Mouse (Mus musculus) neural tube, embryonic 13.5 days (tissue): ENCODE measurements at regions not wholly inside any gene's neighbourhood (a gene's known extent, or its start where the extent isn't known, plus 50 kb on each side); places are given as distances from the start of the nearest gene placed in this dataset.

ENCODE experiments used
- ATAC-seq: fragments of 200-750 bp; cut with Nextera tagmentation; 2 replicates; pipeline ENCODE4 v1.8.0; 2017; ENCODE audit warnings: low read depth, mild to moderate bottlenecking, moderate TSS enrichment, moderate library complexity
- H3K27ac ChIP-seq: fragments of 300-500 bp; sonication (generic); replicated peaks from 2 replicates; pipeline ENCODE4 v1.5.1; 2015; ENCODE audit warnings: moderate library complexity, mild to moderate bottlenecking, inconsistent platforms
- H3K27me3 ChIP-seq: fragments of 300-500 bp; sonication (generic); 2 replicates; pipeline ENCODE4 v1.6.1; 2015; ENCODE audit warnings: mild to moderate bottlenecking, inconsistent platforms
- H3K36me3 ChIP-seq: fragments of 300-500 bp; sonication (generic); 2 replicates; pipeline ENCODE4 v1.6.1; 2015; ENCODE audit warnings: mild to moderate bottlenecking, inconsistent platforms
- H3K4me1 ChIP-seq: fragments of 300-500 bp; sonication (generic); replicated peaks from 2 replicates; pipeline ENCODE4 v1.6.1; 2015; ENCODE audit warnings: inconsistent platforms
- H3K4me2 ChIP-seq: fragments of 300-500 bp; sonication (generic); 2 replicates; pipeline ENCODE4 v1.6.1; 2015; ENCODE audit warnings: inconsistent platforms, mild to moderate bottlenecking, moderate library complexity
- H3K4me3 ChIP-seq: fragments of 300-500 bp; sonication (generic); 2 replicates; pipeline ENCODE4 v1.5.1; 2015; ENCODE audit warnings: mild to moderate bottlenecking, inconsistent platforms
- H3K9ac ChIP-seq: fragments of 300-500 bp; sonication (generic); 2 replicates; pipeline ENCODE4 v1.6.1; 2015; ENCODE audit warnings: moderate library complexity, mild to moderate bottlenecking, inconsistent platforms
- H3K9me3 ChIP-seq: fragments of 300-500 bp; sonication (generic); 2 replicates; pipeline ENCODE4 v1.6.1; 2016; ENCODE audit warnings: inconsistent platforms
- WGBS: fragments of 180-500 bp; shearing (Covaris S2); methylation state at CpG from one replicate; pipeline ENCODE4 v1.1.7; 2015; 5-methylcytosine and 5-hydroxymethylcytosine counted together

- Histone ChIP-seq H3K9ac (no peak overlapping the region), H3K4me1 (peaks cover 6% of the 10 kb centered on the region; the same call in 1 of the 2 replicates), H3K27me3 (no peaks in the 10 kb centered on the region), H3K4me2 (no peak overlapping the region), H3K36me3 (no peaks in the 10 kb centered on the region), H3K4me3 (no peak overlapping the region), H3K27ac (no peak overlapping the region), H3K9me3 (no peaks in the 10 kb centered on the region)
- ATAC-seq, result peak; percentile 66; the same call in 1 of the 2 replicates
- WGBS, result 28% methylated on average over 2 of the region's 2 CpGs
These were observed 217.6 kb downstream of the Gm11077 start for GRCm38 (mm10) chr6:140946720-140947119.

DNA sequence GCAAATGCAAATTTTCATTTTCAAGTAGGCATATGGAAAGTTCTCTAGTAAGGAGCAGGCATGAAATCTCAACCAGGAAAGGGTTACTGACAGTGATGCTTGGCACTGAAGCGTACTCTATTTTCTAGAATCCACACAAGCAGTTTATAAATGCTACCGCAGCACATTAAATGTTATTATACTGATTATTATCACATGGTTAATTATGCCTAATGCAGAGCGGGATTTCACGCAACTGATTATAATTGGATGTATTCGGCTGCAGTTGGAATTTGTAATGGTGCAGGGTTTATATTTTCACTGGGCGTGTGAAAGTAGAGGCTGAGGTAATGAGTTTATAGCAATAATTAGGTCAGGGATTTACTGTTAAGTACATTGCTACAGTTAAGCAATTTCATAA is 221.4 kb downstream of the Gm11077 start:
- no peak overlapping the region for H3K9ac ChIP-seq
- H3K27me3 ChIP-seq, result no peaks in the 10 kb centered on the region
- H3K9me3 ChIP-seq, result no peaks in the 10 kb centered on the region
- no peak overlapping the region for H3K27ac ChIP-seq
- ATAC-seq, result peak; percentile 73
- H3K36me3 ChIP-seq, result no peaks in the 10 kb centered on the region
- peaks cover 6% of the 10 kb centered on the region; the same call in 1 of the 2 replicates for H3K4me1 ChIP-seq
- H3K4me3 ChIP-seq, result no peak overlapping the region
- H3K4me2 ChIP-seq, result no peak overlapping the region
- WGBS, result 50% methylated on average over 6 of the region's 6 CpGs

GRCm38 (mm10) chr6:140953256-140953655 is 224.2 kb downstream of the Gm11077 start:
- Histone ChIP-seq H3K27ac (no peak overlapping the region), H3K9me3 (no peaks in the 10 kb centered on the region), H3K36me3 (no peaks in the 10 kb centered on the region), H3K4me2 (no peak overlapping the region), H3K4me3 (no peak overlapping the region), H3K9ac (no peak overlapping the region), H3K27me3 (no peaks in the 10 kb centered on the region), H3K4me1 (peaks cover 6% of the 10 kb centered on the region)
- no peak for ATAC-seq

DNA sequence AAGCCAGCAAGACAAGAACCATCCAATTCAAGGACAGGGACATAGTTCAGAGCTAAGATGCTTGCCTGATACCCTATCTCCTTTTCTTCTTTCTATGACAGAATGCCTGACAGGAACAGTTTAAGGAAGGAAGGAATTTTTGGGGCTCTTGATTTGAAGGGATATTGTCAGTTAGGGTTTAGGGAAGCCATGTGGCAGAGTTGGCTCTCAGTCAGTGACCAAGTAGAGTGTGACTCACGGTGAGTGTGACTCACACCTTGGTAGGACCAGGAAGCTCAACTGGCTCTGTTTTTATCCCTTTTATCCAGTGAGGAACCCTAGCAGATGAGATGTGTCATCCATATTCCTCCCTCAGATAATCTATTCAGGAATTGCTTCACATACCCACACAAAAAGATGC is 224.6 kb downstream of the Gm11077 start:
- no peaks in the 10 kb centered on the region for H3K36me3 ChIP-seq
- no peaks in the 10 kb centered on the region for H3K27me3 ChIP-seq
- H3K9ac ChIP-seq, result no peak overlapping the region
- no peak for ATAC-seq
- WGBS, result 85% methylated on average over 1 of the region's 1 CpGs
- H3K4me3 ChIP-seq, result no peak overlapping the region
- H3K4me1 ChIP-seq, result peaks cover 6% of the 10 kb centered on the region
- no peak overlapping the region for H3K27ac ChIP-seq
- H3K4me2 ChIP-seq, result no peak overlapping the region
- H3K9me3 ChIP-seq, result no peaks in the 10 kb centered on the region

- Histone ChIP-seq H3K4me2 (no peak overlapping the region), H3K9me3 (no peaks in the 10 kb centered on the region), H3K9ac (no peak overlapping the region), H3K36me3 (no peaks in the 10 kb centered on the region), H3K4me3 (no peak overlapping the region), H3K27ac (peak overlapping the region; percentile 38; the same call in 1 of the 2 replicates), H3K27me3 (no peaks in the 10 kb centered on the region), H3K4me1 (peaks cover 6% of the 10 kb centered on the region)
- no peak for ATAC-seq
- WGBS, result 63% methylated on average over 13 of the region's 13 CpGs
These were observed 226.9 kb downstream of the Gm11077 start for GRCm38 (mm10) chr6:140955751-140956521.

DNA sequence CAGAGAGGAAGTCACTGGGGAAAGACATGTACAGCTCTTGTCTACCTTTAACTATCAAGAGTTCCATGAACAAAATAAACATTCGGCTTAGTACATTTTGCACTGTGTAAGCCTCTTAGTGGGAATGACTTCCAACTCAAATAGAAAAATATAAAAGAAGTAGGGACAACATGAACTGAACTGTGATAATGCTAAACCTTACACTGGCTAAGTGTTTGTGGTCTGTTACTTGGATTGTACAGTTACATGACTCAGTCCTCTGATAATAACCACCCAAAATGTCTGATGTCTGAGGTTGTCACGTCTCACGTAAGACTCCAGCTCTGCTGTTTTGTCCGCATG is 227.4 kb downstream of the Gm11077 start:
- WGBS, result 93% methylated on average over 4 of the region's 4 CpGs

DNA sequence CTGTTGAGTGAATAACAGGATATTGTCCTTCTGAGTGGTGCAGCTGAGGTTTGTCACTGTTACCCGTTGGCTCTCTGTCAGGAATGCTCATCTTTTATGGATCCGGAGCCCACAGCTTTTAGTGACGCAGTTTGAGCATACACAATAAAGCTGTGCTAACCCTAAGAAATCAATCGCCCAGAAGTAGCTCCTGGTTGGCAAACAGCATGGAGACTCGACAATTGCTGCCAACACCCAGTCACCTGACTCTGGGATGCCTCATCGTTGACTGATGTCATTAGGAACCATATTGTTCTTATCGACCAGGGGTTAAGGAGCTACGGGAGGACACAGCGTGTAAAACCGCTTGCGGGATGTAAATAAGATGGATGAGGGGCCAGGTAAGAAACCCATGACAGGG is 232.9 kb downstream of the Gm11077 start:
- Histone ChIP-seq H3K27me3 (no peaks in the 10 kb centered on the region), H3K9ac (no peak overlapping the region)
- 46% methylated on average over 11 of the region's 11 CpGs for WGBS

More for the DNA sequence above, 227.4 kb downstream of the Gm11077 start:
- H3K36me3 ChIP-seq, result no peaks in the 10 kb centered on the region
- H3K4me3 ChIP-seq, result no peak overlapping the region
- H3K9ac ChIP-seq, result no peak overlapping the region
- H3K4me1 ChIP-seq, result peaks cover 6% of the 10 kb centered on the region
- H3K4me2 ChIP-seq, result no peak overlapping the region
- H3K9me3 ChIP-seq, result no peaks in the 10 kb centered on the region
- ATAC-seq, result no peak
- H3K27ac ChIP-seq, result no peak overlapping the region
- H3K27me3 ChIP-seq, result no peaks in the 10 kb centered on the region

GRCm38 (mm10) chr6:140962563-140962962 is 233.5 kb downstream of the Gm11077 start:
- H3K27ac ChIP-seq, result 0 out of 2 replicates have a peak overlapping the region, but pooled peaks have one; percentile 2
- no peaks in the 10 kb centered on the region for H3K9me3 ChIP-seq
- 22% methylated on average over 4 of the region's 4 CpGs for WGBS
- no peak overlapping the region for H3K9ac ChIP-seq
- no peaks in the 10 kb centered on the region for H3K27me3 ChIP-seq
- peak overlapping the region; percentile 28; the same call in 1 of the 2 replicates for H3K4me2 ChIP-seq
- no peak; the same call in 1 of the 2 replicates for ATAC-seq
- no peaks in the 10 kb centered on the region for H3K36me3 ChIP-seq
- no peak overlapping the region for H3K4me3 ChIP-seq
- peaks cover 15% of the 10 kb centered on the region for H3K4me1 ChIP-seq

More for the DNA sequence above, 232.9 kb downstream of the Gm11077 start:
- peaks cover 15% of the 10 kb centered on the region for H3K4me1 ChIP-seq
- no peaks in the 10 kb centered on the region for H3K9me3 ChIP-seq
- H3K27ac ChIP-seq, result no peak overlapping the region
- peak; percentile 60 for ATAC-seq
- H3K4me2 ChIP-seq, result peak overlapping the region; percentile 28
- H3K36me3 ChIP-seq, result no peaks in the 10 kb centered on the region
- H3K4me3 ChIP-seq, result no peak overlapping the region

GRCm38 (mm10) chr6:140973732-140974131 is 244.6 kb downstream of the Gm11077 start:
- Histone ChIP-seq H3K9me3 (no peaks in the 10 kb centered on the region), H3K4me1 (peaks cover 10% of the 10 kb centered on the region; the same call in 1 of the 2 replicates), H3K27me3 (no peaks in the 10 kb centered on the region), H3K9ac (no peak overlapping the region), H3K27ac (no peak overlapping the region), H3K4me3 (no peak overlapping the region), H3K36me3 (no peaks in the 10 kb centered on the region), H3K4me2 (no peak overlapping the region)
- WGBS, result 54% methylated on average over 6 of the region's 6 CpGs
- no peak; the same call in 1 of the 2 replicates for ATAC-seq

DNA sequence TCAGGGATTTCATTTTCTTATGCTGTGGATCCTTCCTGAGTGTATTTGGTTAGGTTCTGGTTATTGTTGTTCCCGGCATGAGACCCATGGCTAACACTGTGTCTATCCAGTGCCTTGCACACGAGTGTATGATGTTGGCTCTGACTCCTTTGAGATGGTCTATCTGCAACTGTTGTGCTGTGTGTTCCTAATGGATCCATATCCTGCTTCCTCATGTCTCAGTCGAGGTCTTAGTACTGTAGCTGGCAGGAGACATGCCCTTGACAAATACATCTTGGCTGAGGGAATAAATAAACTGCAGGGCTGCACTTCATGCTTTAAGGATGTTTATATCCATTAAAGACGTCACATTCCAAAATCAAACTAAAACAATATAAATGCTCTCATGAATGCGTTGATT is 247.9 kb downstream of the Gm11077 start:
- H3K9me3 ChIP-seq, result no peaks in the 10 kb centered on the region
- WGBS, result 85% methylated on average over 5 of the region's 5 CpGs
- no peak for ATAC-seq
- H3K9ac ChIP-seq, result no peak overlapping the region
- no peak overlapping the region for H3K27ac ChIP-seq
- no peaks in the 10 kb centered on the region for H3K36me3 ChIP-seq
- H3K4me3 ChIP-seq, result no peak overlapping the region
- peaks cover 10% of the 10 kb centered on the region; the same call in 1 of the 2 replicates for H3K4me1 ChIP-seq
- H3K4me2 ChIP-seq, result no peak overlapping the region
- no peaks in the 10 kb centered on the region for H3K27me3 ChIP-seq

DNA sequence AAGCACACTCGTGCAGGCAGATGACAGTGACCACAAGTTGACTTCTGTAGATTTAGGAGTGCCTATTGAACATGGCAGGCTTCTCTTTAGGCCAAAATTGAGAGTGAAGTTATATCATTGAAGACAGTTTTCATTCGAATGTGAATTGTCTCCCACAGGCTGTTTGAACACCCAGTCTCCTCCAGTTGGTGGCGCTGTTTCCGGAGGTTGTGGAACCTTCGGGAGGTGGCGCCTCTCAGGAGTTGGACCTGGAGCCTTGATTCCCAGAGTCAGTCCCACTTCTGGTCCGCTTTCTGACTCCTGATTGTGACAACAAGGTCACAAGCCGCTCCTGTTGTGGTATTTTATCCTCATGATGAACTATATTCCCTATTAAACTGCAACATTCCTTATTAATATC is 254.5 kb downstream of the Gm11077 start:
- Histone ChIP-seq H3K4me3 (no peak overlapping the region), H3K27ac (no peak overlapping the region), H3K9ac (no peak overlapping the region), H3K27me3 (no peaks in the 10 kb centered on the region), H3K4me2 (no peak overlapping the region), H3K36me3 (no peaks in the 10 kb centered on the region), H3K4me1 (no peaks in the 10 kb centered on the region), H3K9me3 (no peaks in the 10 kb centered on the region; the same call in 1 of the 2 replicates)
- 92% methylated on average over 8 of the region's 8 CpGs for WGBS
- no peak for ATAC-seq

DNA sequence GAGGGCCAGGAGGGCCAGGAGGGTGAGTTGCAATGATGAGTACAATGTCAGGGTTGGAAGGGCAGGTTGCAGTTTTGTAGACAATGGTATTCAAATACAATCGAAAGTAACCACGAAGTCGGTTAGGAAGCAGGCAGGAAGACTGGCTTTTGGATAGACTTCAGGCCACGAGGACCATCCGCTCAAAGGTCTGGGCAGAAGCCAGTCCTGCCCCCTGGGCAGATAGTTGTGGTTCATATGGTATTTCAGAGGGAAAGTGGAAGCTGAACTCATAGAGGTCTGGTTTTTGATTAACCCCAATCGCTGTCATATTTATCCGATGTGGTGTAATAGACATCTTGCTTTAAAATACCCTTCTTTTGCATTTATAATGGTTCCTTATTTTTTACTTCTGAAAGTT is 255.2 kb downstream of the Gm11077 start:
- H3K9ac ChIP-seq, result no peak overlapping the region
- no peak for ATAC-seq

More for the DNA sequence above, 255.2 kb downstream of the Gm11077 start:
- Histone ChIP-seq H3K9me3 (no peaks in the 10 kb centered on the region; the same call in 1 of the 2 replicates), H3K4me3 (no peak overlapping the region), H3K4me1 (no peaks in the 10 kb centered on the region), H3K4me2 (no peak overlapping the region), H3K27me3 (no peaks in the 10 kb centered on the region), H3K27ac (no peak overlapping the region), H3K36me3 (no peaks in the 10 kb centered on the region)
- WGBS, result 93% methylated on average over 7 of the region's 7 CpGs
